Mouse (Mus musculus) neural tube, embryonic 14.5 days (tissue): ENCODE data around the gene Slc16a10. TPM values are rescaled to one million over a fixed set of nuclear protein-coding genes. Genes with fewer than 3 reads are reported as not detected.

Source experiments
- ATAC-seq: fragments of 200-750 bp; cut with Nextera tagmentation; 2 replicates; pipeline ENCODE4 v1.8.0; 2017; ENCODE audit warnings: low read depth, mild to moderate bottlenecking, moderate TSS enrichment, moderate library complexity
- H3K27ac ChIP-seq: fragments of 300-500 bp; sonication (generic); 2 replicates; pipeline ENCODE4 v1.5.1; 2014; ENCODE audit warnings: low read depth, mild to moderate bottlenecking, control low read depth, low read length, moderate library complexity, mixed read lengths
- H3K27me3 ChIP-seq: fragments of 300-500 bp; sonication (generic); 2 replicates; pipeline ENCODE4 v1.6.1; 2014; ENCODE audit warnings: low read length; ENCODE audit not compliant: control insufficient read depth, insufficient read depth
- H3K36me3 ChIP-seq: fragments of 300-500 bp; sonication (generic); 2 replicates; pipeline ENCODE4 v1.6.1; 2014; ENCODE audit warnings: low read length, mixed read lengths; ENCODE audit not compliant: control insufficient read depth, insufficient read depth
- H3K4me1 ChIP-seq: fragments of 300-500 bp; sonication (generic); 2 replicates; pipeline ENCODE4 v1.6.1; 2014; ENCODE audit warnings: low read length; ENCODE audit not compliant: control insufficient read depth, insufficient read depth
- H3K4me2 ChIP-seq: fragments of 300-500 bp; sonication (generic); 2 replicates; pipeline ENCODE4 v1.6.1; 2014; ENCODE audit warnings: mild to moderate bottlenecking, low read depth, low read length, control low read depth
- H3K4me3 ChIP-seq: fragments of 300-500 bp; sonication (generic); 2 replicates; pipeline ENCODE4 v1.5.1; 2014; ENCODE audit warnings: low read depth, low read length, control low read depth, mixed read lengths
- H3K9ac ChIP-seq: fragments of 300-500 bp; sonication (generic); replicated peaks from 2 replicates; pipeline ENCODE4 v1.6.1; 2014; ENCODE audit warnings: low read depth, mild to moderate bottlenecking, control low read depth, low read length, mixed read lengths
- H3K9me3 ChIP-seq: fragments of 300-500 bp; sonication (generic); 2 replicates; pipeline ENCODE4 v1.6.1; 2016; ENCODE audit warnings: low read length; ENCODE audit not compliant: control insufficient read depth
- WGBS: fragments of 180-500 bp; shearing (Covaris S2); extraction: QIAGEN DNeasy Blood & Tissue Kit; methylation state at CpG from one replicate; pipeline ENCODE4 v1.1.7; 2014; 5-methylcytosine and 5-hydroxymethylcytosine counted together
- polyA plus RNA-seq: library from polyadenylated mRNA; unstranded; fragments of >200 nt; fragmentation: Nextera tagmentation; extraction: Ambion mirVana; gene quantifications from 2 replicates; pipeline ENCODE4 v1.2.1, GENCODE M21; 2014

Gene Slc16a10
- polyA plus RNA-seq, 1 experiment from 2014 or later = 1.9 TPM

- Histone ChIP-seq H3K9me3 (no peaks in the 10 kb centered on the region), H3K27ac (no peak overlapping the region), H3K27me3 (no peaks in the 10 kb centered on the region), H3K4me2 (no peak overlapping the region), H3K4me3 (no peak overlapping the region), H3K9ac (no peak overlapping the region), H3K4me1 (no peaks in the 10 kb centered on the region), H3K36me3 (no peaks in the 10 kb centered on the region)
- no peak for ATAC-seq
- 79% methylated on average over 12 of the region's 12 CpGs for WGBS
These were observed 57.5 kb downstream of the Slc16a10 start for GRCm38 (mm10) chr10:40084332-40085093.

GRCm38 (mm10) chr10:40083556-40083955 is 58.5 kb downstream of the Slc16a10 start:
- no peak overlapping the region for H3K9ac ChIP-seq
- no peaks in the 10 kb centered on the region for H3K4me1 ChIP-seq
- H3K4me2 ChIP-seq = no peak overlapping the region
- H3K27ac ChIP-seq = no peak overlapping the region
- no peaks in the 10 kb centered on the region for H3K36me3 ChIP-seq
- 84% methylated on average over 4 of the region's 4 CpGs for WGBS
- no peak for ATAC-seq
- H3K27me3 ChIP-seq = no peaks in the 10 kb centered on the region
- H3K4me3 ChIP-seq = no peak overlapping the region
- no peaks in the 10 kb centered on the region for H3K9me3 ChIP-seq

GRCm38 (mm10) chr10:40082668-40083067 is 59.4 kb downstream of the Slc16a10 start:
- H3K4me1 ChIP-seq = no peaks in the 10 kb centered on the region
- ATAC-seq = no peak
- WGBS = 94% methylated on average over 7 of the region's 7 CpGs

GRCm38 (mm10) chr10:40080533-40080932 is 61.5 kb downstream of the Slc16a10 start:
- 81% methylated on average over 10 of the region's 10 CpGs for WGBS
- H3K27ac ChIP-seq = no peak overlapping the region
- no peak for ATAC-seq
- H3K9ac ChIP-seq = no peak overlapping the region
- H3K4me3 ChIP-seq = no peak overlapping the region
- H3K4me1 ChIP-seq = no peaks in the 10 kb centered on the region
- H3K4me2 ChIP-seq = no peak overlapping the region
- H3K36me3 ChIP-seq = no peaks in the 10 kb centered on the region
- no peaks in the 10 kb centered on the region for H3K27me3 ChIP-seq
- no peaks in the 10 kb centered on the region for H3K9me3 ChIP-seq

More at GRCm38 (mm10) chr10:40082668-40083067, 59.4 kb downstream of the Slc16a10 start:
- H3K27me3 ChIP-seq = no peaks in the 10 kb centered on the region
- H3K4me3 ChIP-seq = no peak overlapping the region
- no peak overlapping the region for H3K4me2 ChIP-seq
- H3K9ac ChIP-seq = no peak overlapping the region
- H3K36me3 ChIP-seq = no peaks in the 10 kb centered on the region
- no peaks in the 10 kb centered on the region for H3K9me3 ChIP-seq
- H3K27ac ChIP-seq = no peak overlapping the region

- no peak overlapping the region for H3K4me2 ChIP-seq
- H3K27ac ChIP-seq = no peak overlapping the region
- no peak overlapping the region for H3K9ac ChIP-seq
- no peaks in the 10 kb centered on the region for H3K27me3 ChIP-seq
- 91% methylated on average over 2 of the region's 2 CpGs for WGBS
- no peak for ATAC-seq
- H3K4me3 ChIP-seq = no peak overlapping the region
- no peaks in the 10 kb centered on the region for H3K4me1 ChIP-seq
- H3K36me3 ChIP-seq = no peaks in the 10 kb centered on the region
- H3K9me3 ChIP-seq = no peaks in the 10 kb centered on the region
These were observed 62.8 kb downstream of the Slc16a10 start for GRCm38 (mm10) chr10:40079256-40079655.

GRCm38 (mm10) chr10:40077960-40078353 is 64.1 kb downstream of the Slc16a10 start:
- no peaks in the 10 kb centered on the region for H3K4me1 ChIP-seq
- H3K9me3 ChIP-seq = no peaks in the 10 kb centered on the region
- no peak overlapping the region for H3K9ac ChIP-seq
- WGBS = 79% methylated on average over 6 of the region's 6 CpGs
- no peak overlapping the region for H3K27ac ChIP-seq
- no peaks in the 10 kb centered on the region for H3K27me3 ChIP-seq
- no peak overlapping the region for H3K4me2 ChIP-seq
- no peak overlapping the region for H3K4me3 ChIP-seq
- H3K36me3 ChIP-seq = no peaks in the 10 kb centered on the region
- ATAC-seq = no peak

GRCm38 (mm10) chr10:40077346-40077959 is 64.6 kb downstream of the Slc16a10 start:
- H3K9me3 ChIP-seq = no peaks in the 10 kb centered on the region
- H3K27me3 ChIP-seq = no peaks in the 10 kb centered on the region
- H3K36me3 ChIP-seq = no peaks in the 10 kb centered on the region
- ATAC-seq = no peak
- H3K4me3 ChIP-seq = no peak overlapping the region
- WGBS = 89% methylated on average over 4 of the region's 4 CpGs
- no peak overlapping the region for H3K27ac ChIP-seq
- H3K9ac ChIP-seq = no peak overlapping the region
- no peaks in the 10 kb centered on the region for H3K4me1 ChIP-seq
- no peak overlapping the region for H3K4me2 ChIP-seq

GRCm38 (mm10) chr10:40073608-40074007 is 68.5 kb downstream of the Slc16a10 start:
- Histone ChIP-seq H3K36me3 (no peaks in the 10 kb centered on the region), H3K4me3 (no peak overlapping the region), H3K27ac (no peak overlapping the region), H3K9me3 (no peaks in the 10 kb centered on the region), H3K4me2 (no peak overlapping the region), H3K27me3 (no peaks in the 10 kb centered on the region), H3K4me1 (no peaks in the 10 kb centered on the region), H3K9ac (no peak overlapping the region)
- 91% methylated on average over 6 of the region's 6 CpGs for WGBS
- ATAC-seq = no peak

GRCm38 (mm10) chr10:40070684-40071083 is 71.4 kb downstream of the Slc16a10 start:
- Histone ChIP-seq H3K27ac (no peak overlapping the region), H3K9me3 (no peaks in the 10 kb centered on the region)

More at GRCm38 (mm10) chr10:40070684-40071083, 71.4 kb downstream of the Slc16a10 start:
- Histone ChIP-seq H3K4me3 (no peak overlapping the region), H3K4me2 (no peak overlapping the region), H3K27me3 (no peaks in the 10 kb centered on the region), H3K4me1 (no peaks in the 10 kb centered on the region), H3K36me3 (no peaks in the 10 kb centered on the region), H3K9ac (no peak overlapping the region)
- ATAC-seq = no peak
- 34% methylated on average over 9 of the region's 9 CpGs for WGBS
